In genomic region chr6:101354230-101354881, GRCm38 (mm10) we compare ENCODE assay signal across 9 mouse cellular contexts. TPM values are rescaled to one million over a fixed set of nuclear protein-coding genes. Genes with fewer than 3 reads are reported as not detected.
DNase-seq lines count a peak whose midpoint lies in the region; ATAC-seq and TF ChIP-seq lines count a peak whose summit lies in the region.
"Had no signal": no experiment of that assay in that cellular context is flagged by ENCODE, and none has a peak within 500 bp of the region (broad histone marks: within the 10 kb centered on the region; RNA-seq: fewer than 3 reads in every experiment).

No protein-coding gene starts in this region.

- H3K9ac ChIP-seq in midbrain, embryonic 12.5 days (replicated peaks), result no peak overlapping the region
- no peak overlapping the region for H3K9ac ChIP-seq in midbrain, postnatal 0 days (replicated peaks; ENCODE audit: low read length, poor library complexity, severe bottlenecking)
- H3K9ac ChIP-seq in heart, embryonic 11.5 days (ENCODE audit: low read depth, low read length), result no peak overlapping the region
- H3K9ac ChIP-seq: liver, embryonic 13.5 days had no signal

- H3K4me1 ChIP-seq in midbrain, embryonic 12.5 days, result peaks cover 32% of the 10 kb centered on the region
- H3K4me1 ChIP-seq in midbrain, postnatal 0 days (ENCODE audit: insufficient read depth, low read length), result no peaks in the 10 kb centered on the region
- H3K4me1 ChIP-seq in heart, embryonic 11.5 days (ENCODE audit: control insufficient read depth, insufficient read depth, low read length), result peaks cover 41% of the 10 kb centered on the region
- H3K4me1 ChIP-seq: liver, embryonic 13.5 days had no signal

- DNase-seq in midbrain, postnatal 0 days (ENCODE audit: low spot score), result no peak
- peak; percentile 19 for DNase-seq in left cerebral cortex, postnatal 4 days
- DNase-seq in ovary, postnatal 14 days (ENCODE audit: low spot score), result no peak
- DNase-seq in kidney, adult 9 months, result no peak
- DNase-seq: liver, embryonic 13.5 days had no signal

- peak; percentile 73 for ATAC-seq in midbrain, embryonic 12.5 days (ENCODE audit: low FRiP score, low read depth)
- no peak for ATAC-seq in midbrain, postnatal 0 days (ENCODE audit: low FRiP score)
- no peak for ATAC-seq in heart, embryonic 11.5 days (replicated peaks; ENCODE audit: insufficient number of reproducible peaks, low FRiP score, low TSS enrichment)
- ATAC-seq in erythroid progenitor cell, adult 5-6 weeks (replicated peaks; ENCODE audit: low FRiP score, poor library complexity, severe bottlenecking), result no peak
- ATAC-seq in megakaryocyte, adult 5-6 weeks (ENCODE audit: poor library complexity, severe bottlenecking), result no peak

- no peak overlapping the region for H3K4me2 ChIP-seq in midbrain, embryonic 12.5 days (replicated peaks)
- H3K4me2 ChIP-seq in midbrain, postnatal 0 days (ENCODE audit: low read depth, low read length, poor library complexity, severe bottlenecking), result no peak overlapping the region
- H3K4me2 ChIP-seq in heart, embryonic 11.5 days, result peak overlapping the region; percentile 19
- H3K4me2 ChIP-seq: liver, embryonic 13.5 days had no signal

- no peak overlapping the region for H3K27ac ChIP-seq in midbrain, embryonic 12.5 days (replicated peaks)
- H3K27ac ChIP-seq in midbrain, postnatal 0 days (ENCODE audit: low read depth, low read length), result no peak overlapping the region
- peak overlapping the region; percentile 64 for H3K27ac ChIP-seq in heart, embryonic 11.5 days (ENCODE audit: low read depth, low read length)
- H3K27ac ChIP-seq: liver, embryonic 13.5 days had no signal

- peaks cover 6% of the 10 kb centered on the region; the same call in 1 of the 2 replicates for H3K27me3 ChIP-seq in midbrain, embryonic 12.5 days
- no peaks in the 10 kb centered on the region for H3K27me3 ChIP-seq in midbrain, postnatal 0 days (ENCODE audit: insufficient read depth, low read length)
- H3K27me3 ChIP-seq in heart, embryonic 11.5 days (ENCODE audit: control insufficient read depth, insufficient read depth, low read length), result no peaks in the 10 kb centered on the region
- H3K27me3 ChIP-seq: liver, embryonic 13.5 days had no signal

- H3K4me3 ChIP-seq in midbrain, embryonic 12.5 days, result no peak overlapping the region
- no peak overlapping the region for H3K4me3 ChIP-seq in midbrain, postnatal 0 days (ENCODE audit: low read depth, low read length)
- no peak overlapping the region for H3K4me3 ChIP-seq in heart, embryonic 11.5 days (ENCODE audit: low read depth, low read length)
- H3K4me3 ChIP-seq: liver, embryonic 13.5 days had no signal

- intact Hi-C loops in left cerebral cortex, postnatal 4 days (cut with DNase I), result no loop called here

- 62% methylated on average over 8 of the region's 8 CpGs for WGBS in midbrain, embryonic 12.5 days
- 40% methylated on average over 8 of the region's 8 CpGs for whole genome bisulfite sequencing in midbrain, postnatal 0 days
- 30% methylated on average over 8 of the region's 8 CpGs for WGBS in heart, embryonic 11.5 days (ENCODE audit: insufficient replicate concordance)

- H3K9me3 ChIP-seq in midbrain, embryonic 12.5 days, result no peaks in the 10 kb centered on the region
- H3K9me3 ChIP-seq in midbrain, postnatal 0 days (ENCODE audit: low read length), result no peaks in the 10 kb centered on the region
- H3K9me3 ChIP-seq in heart, embryonic 11.5 days (replicated peaks; ENCODE audit: control insufficient read depth, low read length), result no peaks in the 10 kb centered on the region
- H3K9me3 ChIP-seq: liver, embryonic 13.5 days had no signal

- H3K36me3 ChIP-seq in midbrain, embryonic 12.5 days, result no peaks in the 10 kb centered on the region
- no peaks in the 10 kb centered on the region for H3K36me3 ChIP-seq in midbrain, postnatal 0 days (ENCODE audit: insufficient read depth, low read length)
- H3K36me3 ChIP-seq in heart, embryonic 11.5 days (ENCODE audit: control insufficient read depth, insufficient read depth, low read length), result no peaks in the 10 kb centered on the region
- H3K36me3 ChIP-seq: liver, embryonic 13.5 days had no signal

- no peak for TF ChIP-seq CTCF in midbrain, postnatal 0 days (IDR thresholded peaks at IDR 0.05)

RNA-seq across cellular contexts. Expression of gene Pdzrn3, which starts 23.3 kb away (rescaled TPM):
- 15.3 and 19.5 TPM in 2 replicates for polyA plus RNA-seq in midbrain, embryonic 12.5 days (2016; fragmentation: Nextera tagmentation; extraction: Ambion mirVana)
- total RNA-seq in midbrain, postnatal 0 days (2014; rRNA removed), result 26.0 and 27.2 TPM in 2 replicates
- polyA plus RNA-seq in midbrain, postnatal 0 days (2015; fragmentation: Nextera tagmentation; extraction: Ambion mirVana), result 10.7 and 10.8 TPM in 2 replicates
- polyA plus RNA-seq in heart, embryonic 11.5 days (2014; fragmentation: Nextera tagmentation; extraction: Ambion mirVana), result 9.5 and 10.5 TPM in 2 replicates
- total RNA-seq in left cerebral cortex, postnatal 4 days (2021), result 10 to 100 TPM; 42.6 to 47.1 TPM
- total RNA-seq in erythroid progenitor cell, adult 5-6 weeks (2015; ENCODE audit: low replicate concordance), result not detected in 2 replicates
- total RNA-seq in erythroid progenitor cell, adult 5-6 weeks (2017; ENCODE audit: low replicate concordance), result not detected in 2 replicates
- 0.07 TPM in 1 of 2 replicates, not detected in the other for total RNA-seq in megakaryocyte, adult 5-6 weeks (2015)
- total RNA-seq in megakaryocyte, adult 5-6 weeks (2017), result not detected in 2 replicates

Comparison
In these comparisons a context has a peak if more than half of its experiments do, and no peak if none do; other contexts are left out.
1. RNA of gene Pdzrn3, which starts 23.3 kb away (total RNA-seq): 42.6 to 47.1 TPM in left cerebral cortex, postnatal 4 days and 26.0 to 27.2 TPM in midbrain, postnatal 0 days; not detected in erythroid progenitor cell, adult 5-6 weeks and 0.07 TPM in megakaryocyte, adult 5-6 weeks; every median in the first group is over 10 times any median in the second.